Mouse (Mus musculus) kidney, embryonic 14.5 days (tissue): ENCODE measurements around the gene Arhgdib. TPM values are rescaled to one million over a fixed set of nuclear protein-coding genes. Genes with fewer than 3 reads are reported as not detected.
A peak's percentile ranks its signal among the peaks of the same experiment; 100 is the strongest.

ENCODE experiments used
- ATAC-seq: fragments of 200-750 bp; cut with Nextera tagmentation; 2 replicates; pipeline ENCODE4 v1.8.0; 2017; ENCODE audit warnings: moderate number of reproducible peaks, mild to moderate bottlenecking, moderate TSS enrichment, moderate library complexity; ENCODE audit not compliant: low FRiP score, low TSS enrichment
- H3K27ac ChIP-seq: fragments of 300-500 bp; sonication (generic); 2 replicates; pipeline ENCODE4 v1.5.1; 2014; ENCODE audit warnings: low read depth, mild to moderate bottlenecking, low read length, moderate library complexity, mixed read lengths
- H3K27me3 ChIP-seq: fragments of 300-500 bp; sonication (generic); 2 replicates; pipeline ENCODE4 v1.6.1; 2014; ENCODE audit warnings: mild to moderate bottlenecking, low read length; ENCODE audit not compliant: control insufficient read depth, insufficient read depth
- H3K36me3 ChIP-seq: fragments of 300-500 bp; sonication (generic); 2 replicates; pipeline ENCODE4 v1.6.1; 2014; ENCODE audit warnings: low read length, mixed read lengths; ENCODE audit not compliant: control insufficient read depth, insufficient read depth
- H3K4me1 ChIP-seq: fragments of 300-500 bp; sonication (generic); 2 replicates; pipeline ENCODE4 v1.6.1; 2014; ENCODE audit warnings: low read length, mixed read lengths; ENCODE audit not compliant: control insufficient read depth, insufficient read depth
- H3K4me2 ChIP-seq: fragments of 300-500 bp; sonication (generic); replicated peaks from 2 replicates; pipeline ENCODE4 v1.6.1; 2014; ENCODE audit warnings: low read depth, mild to moderate bottlenecking, low read length
- H3K4me3 ChIP-seq: fragments of 300-500 bp; sonication (generic); 2 replicates; pipeline ENCODE4 v1.5.1; 2014; ENCODE audit warnings: mild to moderate bottlenecking, low read length
- H3K9ac ChIP-seq: fragments of 300-500 bp; sonication (generic); 2 replicates; pipeline ENCODE4 v1.6.1; 2014; ENCODE audit warnings: low read depth, mild to moderate bottlenecking, low read length, moderate library complexity
- H3K9me3 ChIP-seq: fragments of 300-500 bp; sonication (generic); 2 replicates; pipeline ENCODE4 v1.6.1; 2016; ENCODE audit warnings: low read length; ENCODE audit not compliant: control insufficient read depth
- WGBS: fragments of 180-500 bp; shearing (Covaris S2); extraction: QIAGEN DNeasy Blood & Tissue Kit; methylation state at CpG from one replicate; pipeline ENCODE4 v1.1.7; 2014; 5-methylcytosine and 5-hydroxymethylcytosine counted together
- polyA plus RNA-seq: library from polyadenylated mRNA; unstranded; fragments of >200 nt; fragmentation: Nextera tagmentation; extraction: Ambion mirVana; gene quantifications from 2 replicates; pipeline ENCODE4 v1.2.1, GENCODE M21; 2014

The Arhgdib gene
- 60.4 and 65.6 TPM in 2 replicates for polyA plus RNA-seq

GRCm38 (mm10) chr6:136941051-136942021 is at the start of gene Arhgdib:
TSS of gene Arhgdib (minus strand) at chr6:136941899.
- peaks cover 19% of the 10 kb centered on the region for H3K4me1 ChIP-seq
- H3K36me3 ChIP-seq: no peaks in the 10 kb centered on the region
- WGBS: 37% methylated on average over 12 of the region's 12 CpGs
- H3K4me2 ChIP-seq: peak within 1 kb of the TSS; percentile 16; the same call in 1 of the 2 replicates
- peak within 1 kb of the TSS; percentile 0; the same call in 1 of the 2 replicates for H3K4me3 ChIP-seq
- H3K9me3 ChIP-seq: no peaks in the 10 kb centered on the region
- H3K27me3 ChIP-seq: no peaks in the 10 kb centered on the region
- H3K27ac ChIP-seq: peak within 1 kb of the TSS; percentile 72
- H3K9ac ChIP-seq: 0 out of 2 replicates have a peak within 1 kb of the TSS, but pooled peaks have one; percentile 12
- peak; percentile 55; the same call in 1 of the 2 replicates for ATAC-seq

- ATAC-seq: no peak
- Histone ChIP-seq H3K27me3 (no peaks in the 10 kb centered on the region), H3K36me3 (no peaks in the 10 kb centered on the region), H3K4me1 (peaks cover 10% of the 10 kb centered on the region), H3K4me2 (0 out of 2 replicates have a peak overlapping the region, but pooled peaks have one; percentile 5), H3K9ac (no peak overlapping the region), H3K4me3 (no peak overlapping the region), H3K27ac (no peak overlapping the region), H3K9me3 (no peaks in the 10 kb centered on the region)
- WGBS: 21% methylated on average over 8 of the region's 8 CpGs
Observed at GRCm38 (mm10) chr6:136990557-136990956, 48.9 kb upstream of the Arhgdib start.

- peak; percentile 66; the same call in 1 of the 2 replicates for ATAC-seq
- 0 out of 2 replicates have a peak overlapping the region, but pooled peaks have one; percentile 6 for H3K4me3 ChIP-seq
Observed at GRCm38 (mm10) chr6:136989824-136990497, 48.3 kb upstream of the Arhgdib start.

GRCm38 (mm10) chr6:136988536-136989060 is 46.9 kb upstream of the Arhgdib start:
- H3K27me3 ChIP-seq: no peaks in the 10 kb centered on the region
- H3K27ac ChIP-seq: no peak overlapping the region
- peaks cover 12% of the 10 kb centered on the region for H3K4me1 ChIP-seq
- H3K9me3 ChIP-seq: no peaks in the 10 kb centered on the region
- no peak for ATAC-seq
- no peak overlapping the region for H3K4me3 ChIP-seq
- H3K4me2 ChIP-seq: no peak overlapping the region
- H3K9ac ChIP-seq: no peak overlapping the region
- H3K36me3 ChIP-seq: no peaks in the 10 kb centered on the region
- WGBS: 91% methylated on average over 7 of the region's 7 CpGs

More at GRCm38 (mm10) chr6:136989824-136990497, 48.3 kb upstream of the Arhgdib start:
- Histone ChIP-seq H3K36me3 (no peaks in the 10 kb centered on the region), H3K4me1 (peaks cover 12% of the 10 kb centered on the region), H3K9me3 (no peaks in the 10 kb centered on the region), H3K9ac (no peak overlapping the region; the same call in 1 of the 2 replicates), H3K27me3 (no peaks in the 10 kb centered on the region), H3K27ac (no peak overlapping the region), H3K4me2 (peak overlapping the region; percentile 28)
- 26% methylated on average over 11 of the region's 11 CpGs for WGBS

- ATAC-seq: no peak
- H3K36me3 ChIP-seq: no peaks in the 10 kb centered on the region
- no peak overlapping the region for H3K4me2 ChIP-seq
Observed at GRCm38 (mm10) chr6:136986718-136987117, 45.0 kb upstream of the Arhgdib start.

GRCm38 (mm10) chr6:136986019-136986418 is 44.3 kb upstream of the Arhgdib start:
- no peaks in the 10 kb centered on the region for H3K36me3 ChIP-seq
- H3K4me1 ChIP-seq: peaks cover 12% of the 10 kb centered on the region
- 51% methylated on average over 13 of the region's 13 CpGs for WGBS
- H3K9me3 ChIP-seq: no peaks in the 10 kb centered on the region
- H3K27ac ChIP-seq: no peak overlapping the region
- H3K4me2 ChIP-seq: no peak overlapping the region
- H3K9ac ChIP-seq: no peak overlapping the region
- H3K4me3 ChIP-seq: no peak overlapping the region
- ATAC-seq: no peak
- H3K27me3 ChIP-seq: no peaks in the 10 kb centered on the region

More at GRCm38 (mm10) chr6:136986718-136987117, 45.0 kb upstream of the Arhgdib start:
- Histone ChIP-seq H3K9ac (no peak overlapping the region), H3K27me3 (no peaks in the 10 kb centered on the region), H3K4me3 (no peak overlapping the region), H3K9me3 (no peaks in the 10 kb centered on the region), H3K4me1 (peaks cover 12% of the 10 kb centered on the region), H3K27ac (no peak overlapping the region)
- WGBS: 60% methylated on average over 11 of the region's 11 CpGs

GRCm38 (mm10) chr6:136983201-136983600 is 41.5 kb upstream of the Arhgdib start:
- WGBS: 60% methylated on average over 7 of the region's 7 CpGs
- Histone ChIP-seq H3K9me3 (no peaks in the 10 kb centered on the region), H3K4me1 (0 out of 2 replicates have a peak, but pooled peaks cover 2% of the 10 kb centered on the region), H3K27ac (no peak overlapping the region), H3K27me3 (no peaks in the 10 kb centered on the region), H3K9ac (no peak overlapping the region), H3K36me3 (no peaks in the 10 kb centered on the region), H3K4me3 (no peak overlapping the region), H3K4me2 (no peak overlapping the region)
- no peak for ATAC-seq

- no peaks in the 10 kb centered on the region for H3K9me3 ChIP-seq
- no peak overlapping the region for H3K9ac ChIP-seq
- H3K4me3 ChIP-seq: no peak overlapping the region
- 82% methylated on average over 6 of the region's 6 CpGs for WGBS
- no peak overlapping the region for H3K27ac ChIP-seq
- H3K27me3 ChIP-seq: no peaks in the 10 kb centered on the region
- no peak for ATAC-seq
- H3K4me2 ChIP-seq: no peak overlapping the region
- no peaks in the 10 kb centered on the region for H3K36me3 ChIP-seq
- H3K4me1 ChIP-seq: 0 out of 2 replicates have a peak, but pooled peaks cover 2% of the 10 kb centered on the region
Observed at GRCm38 (mm10) chr6:136982581-136982980, 40.9 kb upstream of the Arhgdib start.
